Mouse (Mus musculus): ENCODE measurements around the gene Olfr749. TPM values are rescaled to one million over a fixed set of nuclear protein-coding genes. Genes with fewer than 3 reads are reported as not detected.
"Not testable (repeated sequence)": the region's sequence is repeated elsewhere in the genome, so short reads cannot be mapped to it uniquely, and the experiment has no call there.

Olfr749 gene
- polyA plus RNA-seq, 1 experiment from 2014 or later: not detected

GRCm38 (mm10) chr14:50740334-50740733 is 4.6 kb downstream of the Olfr749 start:
- Histone ChIP-seq H3K4me3 (ENCODE audit: low read depth, low read length) (no peak overlapping the region), H3K27me3 (ENCODE audit: control insufficient read depth, insufficient read depth, low read depth, low read length) (no peaks in the 10 kb centered on the region), H3K27ac (ENCODE audit: low read length) (no peak overlapping the region), H3K9me3 (replicated peaks; ENCODE audit: control insufficient read depth, low read length) (no peaks in the 10 kb centered on the region), H3K4me2 (ENCODE audit: low read depth, low read length) (no peak overlapping the region), H3K9ac (ENCODE audit: low read depth, low read length) (no peak overlapping the region), H3K4me1 (ENCODE audit: control insufficient read depth, low read depth, low read length) (no peaks in the 10 kb centered on the region), H3K36me3 (ENCODE audit: control insufficient read depth, insufficient read depth) (no peaks in the 10 kb centered on the region)
- no peak for ATAC-seq (ENCODE audit: low read depth)
- 31% methylated on average over 2 of the region's 2 CpGs for WGBS (ENCODE audit: insufficient replicate concordance)

GRCm38 (mm10) chr14:50722371-50722770 is 22.5 kb downstream of the Olfr749 start:
- 61% methylated on average over 3 of the region's 4 CpGs for WGBS (ENCODE audit: insufficient replicate concordance)
- not testable (repeated sequence) for ATAC-seq (ENCODE audit: low read depth); H3K4me1 ChIP-seq (ENCODE audit: control insufficient read depth, low read depth, low read length); H3K27me3 ChIP-seq (ENCODE audit: control insufficient read depth, insufficient read depth, low read depth, low read length); H3K36me3 ChIP-seq (ENCODE audit: control insufficient read depth, insufficient read depth); H3K4me2 ChIP-seq (ENCODE audit: low read depth, low read length); H3K27ac ChIP-seq (ENCODE audit: low read length); H3K9ac ChIP-seq (ENCODE audit: low read depth, low read length); H3K4me3 ChIP-seq (ENCODE audit: low read depth, low read length); H3K9me3 ChIP-seq (replicated peaks; ENCODE audit: control insufficient read depth, low read length)

- not testable (repeated sequence) for ATAC-seq (ENCODE audit: low read depth); H3K27ac ChIP-seq (ENCODE audit: low read length); H3K36me3 ChIP-seq (ENCODE audit: control insufficient read depth, insufficient read depth); H3K9me3 ChIP-seq (replicated peaks; ENCODE audit: control insufficient read depth, low read length); H3K4me3 ChIP-seq (ENCODE audit: low read depth, low read length); H3K9ac ChIP-seq (ENCODE audit: low read depth, low read length); H3K27me3 ChIP-seq (ENCODE audit: control insufficient read depth, insufficient read depth, low read depth, low read length); H3K4me2 ChIP-seq (ENCODE audit: low read depth, low read length); H3K4me1 ChIP-seq (ENCODE audit: control insufficient read depth, low read depth, low read length)
- WGBS (ENCODE audit: insufficient replicate concordance): 75% methylated on average over 15 of the region's 15 CpGs
Observed at GRCm38 (mm10) chr14:50719875-50720274, 25.0 kb downstream of the Olfr749 start.

GRCm38 (mm10) chr14:50707073-50707472 is 37.8 kb downstream of the Olfr749 start, which contains the start of gene Olfr748:
Gene Olfr748 (plus strand): TSS chr14:50707373.
- Histone ChIP-seq H3K27me3 (ENCODE audit: control insufficient read depth, insufficient read depth, low read depth, low read length) (no peaks in the 10 kb centered on the region), H3K27ac (ENCODE audit: low read length) (no peak within 1 kb of the TSS), H3K9me3 (replicated peaks; ENCODE audit: control insufficient read depth, low read length) (no peaks in the 10 kb centered on the region), H3K36me3 (ENCODE audit: control insufficient read depth, insufficient read depth) (no peaks in the 10 kb centered on the region), H3K4me2 (ENCODE audit: low read depth, low read length) (no peak within 1 kb of the TSS), H3K4me3 (ENCODE audit: low read depth, low read length) (no peak within 1 kb of the TSS), H3K4me1 (ENCODE audit: control insufficient read depth, low read depth, low read length) (no peaks in the 10 kb centered on the region), H3K9ac (ENCODE audit: low read depth, low read length) (no peak within 1 kb of the TSS)
- WGBS (ENCODE audit: insufficient replicate concordance): 33% methylated on average over 1 of the region's 1 CpGs
- no peak for ATAC-seq (ENCODE audit: low read depth)

GRCm38 (mm10) chr14:50693106-50693505 is 51.8 kb downstream of the Olfr749 start, which contains the start of gene Olfr747:
Gene Olfr747 (minus strand): TSS chr14:50693206.
- WGBS (ENCODE audit: insufficient replicate concordance): 70% methylated on average over 3 of the region's 3 CpGs
- ATAC-seq (ENCODE audit: low read depth): no peak
- H3K27ac ChIP-seq (ENCODE audit: low read length): no peak within 1 kb of the TSS
- no peaks in the 10 kb centered on the region for H3K4me1 ChIP-seq (ENCODE audit: control insufficient read depth, low read depth, low read length)
- H3K4me3 ChIP-seq (ENCODE audit: low read depth, low read length): no peak within 1 kb of the TSS
- H3K9me3 ChIP-seq (replicated peaks; ENCODE audit: control insufficient read depth, low read length): no peaks in the 10 kb centered on the region
- no peaks in the 10 kb centered on the region for H3K27me3 ChIP-seq (ENCODE audit: control insufficient read depth, insufficient read depth, low read depth, low read length)
- no peak within 1 kb of the TSS for H3K9ac ChIP-seq (ENCODE audit: low read depth, low read length)
- H3K4me2 ChIP-seq (ENCODE audit: low read depth, low read length): no peak within 1 kb of the TSS
- no peaks in the 10 kb centered on the region for H3K36me3 ChIP-seq (ENCODE audit: control insufficient read depth, insufficient read depth)

Other genes with a start within 250 kb of the Olfr749 start
- gene Olfr742, start 241.5 kb downstream of the Olfr749 start, polyA plus RNA-seq (2015; fragmentation: Nextera tagmentation; extraction: Ambion mirVana): not detected in 2 replicates
- gene Olfr743, start 223.3 kb downstream of the Olfr749 start, polyA plus RNA-seq (2015; fragmentation: Nextera tagmentation; extraction: Ambion mirVana): not detected in 2 replicates
- not detected in 2 replicates for gene Olfr744, start 130.2 kb downstream of the Olfr749 start, polyA plus RNA-seq (2015; fragmentation: Nextera tagmentation; extraction: Ambion mirVana)
- not detected in 2 replicates for gene Olfr745, start 105.7 kb downstream of the Olfr749 start, polyA plus RNA-seq (2015; fragmentation: Nextera tagmentation; extraction: Ambion mirVana)
- not detected in 2 replicates for gene Olfr746, start 98.0 kb downstream of the Olfr749 start, polyA plus RNA-seq (2015; fragmentation: Nextera tagmentation; extraction: Ambion mirVana)
- not detected in 2 replicates for gene Olfr747, start 51.9 kb downstream of the Olfr749 start, polyA plus RNA-seq (2015; fragmentation: Nextera tagmentation; extraction: Ambion mirVana)
- not detected in 2 replicates for gene Olfr748, start 37.7 kb downstream of the Olfr749 start, polyA plus RNA-seq (2015; fragmentation: Nextera tagmentation; extraction: Ambion mirVana)
- 14.6 TPM in 2 replicates for gene Ttc5, start 40.4 kb upstream of the Olfr749 start, polyA plus RNA-seq (2015; fragmentation: Nextera tagmentation; extraction: Ambion mirVana)
- gene Ccnb1ip1, start 62.6 kb upstream of the Olfr749 start, polyA plus RNA-seq (2015; fragmentation: Nextera tagmentation; extraction: Ambion mirVana): not detected in 2 replicates
- 28.9 and 31.0 TPM in 2 replicates for gene Parp2, start 62.7 kb upstream of the Olfr749 start, polyA plus RNA-seq (2015; fragmentation: Nextera tagmentation; extraction: Ambion mirVana)
- gene Tep1, start 125.5 kb upstream of the Olfr749 start, polyA plus RNA-seq (2015; fragmentation: Nextera tagmentation; extraction: Ambion mirVana): 3.2 and 3.7 TPM in 2 replicates
- 0.08 and 0.11 TPM in 2 replicates for gene Klhl33, start 152.4 kb upstream of the Olfr749 start, polyA plus RNA-seq (2015; fragmentation: Nextera tagmentation; extraction: Ambion mirVana)
- gene Osgep, start 179.8 kb upstream of the Olfr749 start, polyA plus RNA-seq (2015; fragmentation: Nextera tagmentation; extraction: Ambion mirVana): 53.3 and 54.4 TPM in 2 replicates
- 61.8 and 61.9 TPM in 2 replicates for gene Apex1, start 179.9 kb upstream of the Olfr749 start, polyA plus RNA-seq (2015; fragmentation: Nextera tagmentation; extraction: Ambion mirVana)
- gene Pip4p1, start 185.8 kb upstream of the Olfr749 start, polyA plus RNA-seq (2015; fragmentation: Nextera tagmentation; extraction: Ambion mirVana): 22.8 and 24.9 TPM in 2 replicates
- gene Pnp, start 186.0 kb upstream of the Olfr749 start, polyA plus RNA-seq (2015; fragmentation: Nextera tagmentation; extraction: Ambion mirVana): 75.2 and 83.1 TPM in 2 replicates
- gene Gm49342, start 199.4 kb upstream of the Olfr749 start, polyA plus RNA-seq (2015; fragmentation: Nextera tagmentation; extraction: Ambion mirVana): not detected in 2 replicates
- 10.6 and 11.0 TPM in 2 replicates for gene Pnp2, start 210.9 kb upstream of the Olfr749 start, polyA plus RNA-seq (2015; fragmentation: Nextera tagmentation; extraction: Ambion mirVana)